7 mouse cellular contexts compared by ENCODE assay signal in genomic region chr4:135516351-135517316, GRCm38 (mm10). TPM values are rescaled to one million over a fixed set of nuclear protein-coding genes. Genes with fewer than 3 reads are reported as not detected.
DNase-seq lines count a peak whose midpoint lies in the region; ATAC-seq and TF ChIP-seq lines count a peak whose summit lies in the region.

No protein-coding gene starts in this region.

- in situ Hi-C loops in Patski (cut with MboI; ENCODE audit: low pct_unique_long_range_greater_than_20kb): loop anchor here (10.0 to 25.0 kb wide), 2 partner anchors 258 to 396 kb away; partner anchors contain the start of gene Fuca1

- CTCF ChIA-PET in Patski (lab: Charles Lee): interaction anchor here (0.9 to 4.1 kb wide), 9 partner anchors 9 to 164 kb away, joined by 3 to 31 read pairs (median 6); no protein-coding TSS in a partner anchor

- peak; percentile 88 for TF ChIP-seq CTCF in Patski (IDR thresholded peaks at IDR 0.05)
- peak; percentile 82 for TF ChIP-seq CTCF in heart, postnatal 0 days (IDR thresholded peaks at IDR 0.05; ENCODE audit: low read depth)

- no peak overlapping the region for H3K4me3 ChIP-seq in midbrain, embryonic 10.5 days
- H3K4me3 ChIP-seq in midbrain, embryonic 16.5 days (ENCODE audit: low read depth, low read length): no peak overlapping the region
- no peak overlapping the region for H3K4me3 ChIP-seq in heart, postnatal 0 days (ENCODE audit: low read depth, low read length)

- no peak for TF ChIP-seq EP300 in heart, postnatal 0 days (IDR thresholded peaks at IDR 0.05; ENCODE audit: low read depth)

- H3K4me2 ChIP-seq in midbrain, embryonic 16.5 days (ENCODE audit: low read length): no peak overlapping the region
- H3K4me2 ChIP-seq in heart, postnatal 0 days (ENCODE audit: low read depth, low read length): no peak overlapping the region

- POLR2A ChIA-PET in Patski (lab: Charles Lee): interaction anchor here (0.8 to 1.3 kb wide), 2 partner anchors 27 to 144 kb away, joined by 3 to 4 read pairs; no protein-coding TSS in a partner anchor

- no peaks in the 10 kb centered on the region for H3K9me3 ChIP-seq in midbrain, embryonic 10.5 days (replicated peaks)
- H3K9me3 ChIP-seq in midbrain, embryonic 16.5 days (replicated peaks; ENCODE audit: control insufficient read depth, low read length, poor library complexity, severe bottlenecking): no peaks in the 10 kb centered on the region
- no peaks in the 10 kb centered on the region for H3K9me3 ChIP-seq in heart, postnatal 0 days (replicated peaks; ENCODE audit: control insufficient read depth, low read length)

- H3K27me3 ChIP-seq in midbrain, embryonic 10.5 days (ENCODE audit: low read depth, poor library complexity, severe bottlenecking): peaks cover 63% of the 10 kb centered on the region
- H3K27me3 ChIP-seq in midbrain, embryonic 16.5 days (ENCODE audit: control insufficient read depth, insufficient read depth, low read depth, low read length): peaks cover 2% of the 10 kb centered on the region; the same call in 1 of the 2 replicates
- H3K27me3 ChIP-seq in Patski: no peaks in the 10 kb centered on the region
- no peaks in the 10 kb centered on the region for H3K27me3 ChIP-seq in heart, postnatal 0 days (ENCODE audit: control insufficient read depth, insufficient read depth, low read length)

- ATAC-seq in midbrain, embryonic 16.5 days: no peak
- no peak for ATAC-seq in Patski
- peak; percentile 53; the same call in 1 of the 2 replicates for ATAC-seq in heart, postnatal 0 days (ENCODE audit: insufficient read depth, low read depth)

- 49% methylated on average over 15 of the region's 15 CpGs for WGBS in midbrain, embryonic 10.5 days
- WGBS in midbrain, embryonic 16.5 days: 52% methylated on average over 15 of the region's 15 CpGs
- WGBS in heart, postnatal 0 days: 54% methylated on average over 15 of the region's 15 CpGs

- peak; percentile 52 for DNase-seq in midbrain, embryonic 10.5 days (ENCODE audit: low spot score)
- peak; percentile 37 for DNase-seq in Patski (ENCODE audit: low read depth, low spot score)
- DNase-seq in cerebellum, adult 9-11 months: peak; percentile 25
- DNase-seq in heart, postnatal 0 days (ENCODE audit: low spot score): peak; percentile 66
- peak; percentile 68 to 80 for DNase-seq in lung, adult 18-20 months
- DNase-seq in spleen, adult 12 weeks (ENCODE audit: low spot score): peak; percentile 35

- no peak overlapping the region for H3K9ac ChIP-seq in midbrain, embryonic 16.5 days (ENCODE audit: low read depth, low read length)
- no peak overlapping the region for H3K9ac ChIP-seq in heart, postnatal 0 days (replicated peaks; ENCODE audit: low read depth, low read length)

- H3K4me1 ChIP-seq in midbrain, embryonic 10.5 days: peaks cover 7% of the 10 kb centered on the region
- H3K4me1 ChIP-seq in midbrain, embryonic 16.5 days (ENCODE audit: control insufficient read depth, insufficient read depth, low read length): no peaks in the 10 kb centered on the region
- H3K4me1 ChIP-seq in heart, postnatal 0 days (ENCODE audit: control insufficient read depth, insufficient read depth): no peaks in the 10 kb centered on the region

- H3K27ac ChIP-seq in midbrain, embryonic 10.5 days (replicated peaks): no peak overlapping the region
- no peak overlapping the region for H3K27ac ChIP-seq in midbrain, embryonic 16.5 days (ENCODE audit: low read length)
- 0 out of 2 replicates have a peak overlapping the region, but pooled peaks have one; percentile 11 for H3K27ac ChIP-seq in heart, postnatal 0 days (ENCODE audit: low read depth)

- no peaks in the 10 kb centered on the region for H3K36me3 ChIP-seq in midbrain, embryonic 10.5 days
- no peaks in the 10 kb centered on the region for H3K36me3 ChIP-seq in midbrain, embryonic 16.5 days (ENCODE audit: control insufficient read depth, insufficient read depth, low read length)
- no peaks in the 10 kb centered on the region for H3K36me3 ChIP-seq in heart, postnatal 0 days (replicated peaks; ENCODE audit: control insufficient read depth, insufficient read depth, low read length)

RNA-seq across cellular contexts. Expression of gene Nipal3, which starts 21.8 kb away (rescaled TPM):
- 2.1 and 2.3 TPM in 2 replicates for polyA plus RNA-seq in midbrain, embryonic 10.5 days (2016; fragmentation: Nextera tagmentation; extraction: Ambion mirVana)
- polyA plus RNA-seq in midbrain, embryonic 16.5 days (2015; fragmentation: Nextera tagmentation; extraction: Ambion mirVana): 10.8 and 11.2 TPM in 2 replicates
- 11.0 TPM for polyA plus RNA-seq in Patski (2021)
- total RNA-seq in heart, postnatal 0 days (2014; rRNA removed; ENCODE audit: low replicate concordance): 21.6 and 28.7 TPM in 2 replicates
- polyA plus RNA-seq in heart, postnatal 0 days (2015; fragmentation: Nextera tagmentation; extraction: Ambion mirVana): 4.7 and 5.1 TPM in 2 replicates

RNA-seq across cellular contexts. Expression of gene Stpg1, which starts 22.0 kb away (rescaled TPM):
- polyA plus RNA-seq in midbrain, embryonic 10.5 days (2016; fragmentation: Nextera tagmentation; extraction: Ambion mirVana): 0.32 and 0.42 TPM in 2 replicates
- 0.20 and 1.1 TPM in 2 replicates for polyA plus RNA-seq in midbrain, embryonic 16.5 days (2015; fragmentation: Nextera tagmentation; extraction: Ambion mirVana)
- not detected for polyA plus RNA-seq in Patski (2021)
- not detected in 2 replicates for total RNA-seq in heart, postnatal 0 days (2014; rRNA removed; ENCODE audit: low replicate concordance)
- 0.18 and 0.37 TPM in 2 replicates for polyA plus RNA-seq in heart, postnatal 0 days (2015; fragmentation: Nextera tagmentation; extraction: Ambion mirVana)

RNA-seq across cellular contexts. Expression of gene Grhl3, which starts 56.8 kb away (rescaled TPM):
- 1.3 and 2.5 TPM in 2 replicates for polyA plus RNA-seq in midbrain, embryonic 10.5 days (2016; fragmentation: Nextera tagmentation; extraction: Ambion mirVana)
- polyA plus RNA-seq in midbrain, embryonic 16.5 days (2015; fragmentation: Nextera tagmentation; extraction: Ambion mirVana): 0.87 and 1.5 TPM in 2 replicates
- polyA plus RNA-seq in Patski (2021): not detected
- total RNA-seq in heart, postnatal 0 days (2014; rRNA removed; ENCODE audit: low replicate concordance): 1.8 and 1.9 TPM in 2 replicates
- polyA plus RNA-seq in heart, postnatal 0 days (2015; fragmentation: Nextera tagmentation; extraction: Ambion mirVana): 1.4 and 1.9 TPM in 2 replicates
